Mouse (Mus musculus) ES-CJ7 (cell line): ENCODE measurements around the gene Cfl1.
A peak's percentile ranks its signal among the peaks of the same experiment; 100 is the strongest.
"Not testable (repeated sequence)": the region's sequence is repeated elsewhere in the genome, so short reads cannot be mapped to it uniquely, and the experiment has no call there.

Source experiments
- DNase-seq: peaks from one replicate; pipeline ENCODE4 v3.0.0; 2011; ENCODE audit warnings: low read depth, low spot score

The Cfl1 gene

DNA sequence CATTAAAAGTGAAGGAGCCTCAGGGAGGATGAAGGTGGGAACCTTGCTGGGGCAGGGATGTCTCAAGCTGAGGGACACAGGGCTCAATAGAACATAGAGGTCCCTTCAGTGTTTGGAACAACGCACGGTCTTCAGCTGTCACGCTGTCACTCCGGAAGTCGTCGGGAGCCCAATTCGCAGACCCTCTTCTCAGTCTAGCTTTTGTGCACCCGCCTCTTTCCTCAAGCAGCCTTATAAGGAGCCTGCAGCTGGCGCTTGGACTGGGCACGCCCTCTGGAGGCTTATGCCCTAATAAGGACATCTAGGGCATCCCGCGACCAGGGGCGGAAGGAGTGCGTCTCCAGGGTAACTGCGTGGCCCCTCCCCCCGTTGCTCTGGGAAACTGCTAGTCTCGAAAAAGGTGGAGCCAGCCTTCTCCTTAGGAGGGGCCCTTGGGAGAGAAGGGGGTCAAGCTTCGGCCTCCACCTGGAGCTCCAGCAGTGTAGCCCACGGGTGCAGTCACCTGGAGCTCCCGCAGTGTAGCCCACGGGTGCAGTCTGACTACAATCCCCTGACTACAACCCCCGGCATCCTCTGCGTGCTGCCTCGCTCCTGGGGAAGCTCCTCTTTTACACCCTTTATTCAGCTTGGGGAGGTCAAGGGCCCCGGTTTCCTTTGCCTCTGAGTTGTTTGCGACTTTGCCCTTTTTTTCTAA lies 1.2 kb upstream of the Cfl1 start:
- peak; percentile 99 for DNase-seq

DNA sequence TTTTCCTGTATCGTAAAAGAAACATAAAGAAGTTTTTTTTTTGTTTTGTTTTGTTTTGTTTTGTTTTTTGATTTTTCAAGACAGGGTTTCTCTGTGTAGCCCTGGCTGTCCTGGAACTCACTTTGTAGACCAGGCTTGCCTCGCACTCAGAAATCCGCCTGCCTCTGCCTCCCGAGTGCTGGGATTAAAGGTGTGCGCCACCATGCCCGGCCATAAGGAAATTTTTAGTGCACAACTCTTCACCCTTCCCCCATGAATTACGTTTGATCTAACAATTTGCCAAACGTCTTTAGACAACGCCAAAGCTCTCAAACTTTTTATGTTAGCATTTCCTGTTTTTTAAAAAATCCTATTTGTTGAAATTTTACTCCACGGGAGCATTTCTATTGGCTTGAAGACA lies 534 bp upstream of the Cfl1 start:
- DNase-seq, result not testable (repeated sequence)

DNA sequence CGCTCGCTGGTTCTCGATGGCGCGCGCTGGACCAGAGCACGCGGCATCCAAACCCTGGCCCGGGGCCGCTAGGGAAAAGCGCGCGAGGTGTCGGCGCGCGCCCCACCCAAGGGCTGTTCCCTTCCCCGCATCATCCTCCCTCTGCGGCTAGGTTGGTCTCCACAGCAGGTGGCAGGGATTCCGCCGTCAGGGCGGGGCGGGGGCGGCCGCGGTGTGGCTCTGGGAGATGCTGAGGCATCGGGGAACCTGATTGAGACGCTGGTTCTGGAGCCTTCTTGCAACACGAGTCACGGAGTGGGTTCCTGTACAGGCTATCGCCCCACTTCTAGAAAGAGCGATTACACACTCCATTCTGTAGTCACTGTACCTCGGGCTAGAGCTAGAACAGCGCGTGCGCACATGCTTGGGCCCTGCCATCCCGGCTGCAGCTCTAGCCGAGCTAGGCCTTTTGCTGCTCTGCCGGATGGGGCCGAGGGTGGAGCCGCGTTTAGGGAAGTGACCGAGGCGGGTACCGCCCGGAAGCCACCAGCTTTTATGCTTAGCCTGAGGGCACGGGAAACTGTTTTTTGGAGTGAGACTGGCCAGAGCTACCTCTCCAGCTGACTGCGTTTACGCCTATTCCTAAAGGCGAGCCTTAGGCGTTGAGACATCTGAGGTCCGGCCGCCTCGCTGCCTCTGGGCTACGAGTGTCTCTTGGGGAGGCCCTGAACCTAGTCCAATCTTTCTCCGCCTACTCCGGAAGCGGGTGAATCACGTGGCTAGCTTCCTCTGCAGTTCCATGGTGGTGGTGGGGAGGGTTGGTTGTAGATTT lies 848 bp downstream of the Cfl1 start:
- DNase-seq, result peak; percentile 84

DNA sequence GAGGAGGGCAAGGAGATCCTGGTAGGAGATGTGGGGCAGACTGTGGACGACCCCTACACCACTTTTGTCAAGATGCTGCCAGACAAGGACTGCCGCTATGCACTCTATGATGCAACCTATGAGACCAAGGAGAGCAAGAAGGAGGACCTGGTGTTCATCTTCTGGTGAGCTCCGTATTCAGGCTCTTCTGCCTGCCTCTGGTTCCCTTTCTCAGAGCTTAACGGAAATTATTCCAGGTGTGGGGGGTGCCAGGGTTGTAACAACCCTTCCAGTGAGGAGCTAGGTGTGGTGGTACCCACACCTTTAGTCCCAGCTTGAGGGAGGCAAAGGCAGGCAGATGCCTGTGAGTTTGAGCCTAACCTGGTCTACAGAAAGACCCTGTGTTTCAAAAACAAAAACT lies 2.4 kb downstream of the Cfl1 start:
- DNase-seq, result no peak

DNA sequence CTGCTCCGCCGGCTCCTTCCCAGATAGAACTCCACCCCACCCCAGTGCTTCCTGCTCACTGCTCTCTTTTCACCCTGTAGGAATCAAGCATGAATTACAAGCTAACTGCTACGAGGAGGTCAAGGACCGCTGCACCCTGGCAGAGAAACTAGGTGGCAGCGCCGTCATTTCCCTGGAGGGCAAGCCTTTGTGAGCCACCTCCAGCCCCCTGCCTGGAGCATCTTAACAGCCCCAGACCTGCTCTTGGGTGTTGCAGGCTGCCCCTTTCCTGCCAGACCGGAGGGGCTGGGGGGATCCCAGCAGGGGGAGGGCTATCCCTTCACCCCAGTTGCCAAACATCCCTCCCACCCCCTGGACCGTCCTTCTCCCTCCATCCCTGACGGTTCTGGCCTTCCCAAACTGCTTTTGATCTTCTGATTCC lies 3.1 kb downstream of the Cfl1 start:
- DNase-seq, result peak; percentile 72

DNA sequence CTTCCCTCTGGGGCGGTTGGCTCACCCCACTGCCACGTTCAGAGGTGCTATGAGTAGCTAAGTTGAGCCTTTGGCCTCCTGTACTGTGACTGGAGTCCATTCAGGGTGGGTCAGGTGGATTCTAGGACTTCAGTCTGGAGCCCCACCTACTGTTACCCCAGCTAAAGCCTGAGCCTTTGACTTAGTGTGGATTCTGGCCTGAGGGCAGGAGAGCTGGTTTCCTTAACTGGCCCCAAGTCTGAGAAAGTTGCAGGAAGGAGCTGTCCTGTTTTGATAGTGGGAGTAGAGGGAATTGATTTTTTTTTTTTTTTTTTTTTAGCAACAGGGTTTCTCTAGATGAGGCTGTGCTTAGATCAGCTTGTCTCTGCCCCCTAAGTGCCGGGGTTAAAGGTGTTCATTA lies 4.1 kb downstream of the Cfl1 start:
- DNase-seq, result no peak

DNA sequence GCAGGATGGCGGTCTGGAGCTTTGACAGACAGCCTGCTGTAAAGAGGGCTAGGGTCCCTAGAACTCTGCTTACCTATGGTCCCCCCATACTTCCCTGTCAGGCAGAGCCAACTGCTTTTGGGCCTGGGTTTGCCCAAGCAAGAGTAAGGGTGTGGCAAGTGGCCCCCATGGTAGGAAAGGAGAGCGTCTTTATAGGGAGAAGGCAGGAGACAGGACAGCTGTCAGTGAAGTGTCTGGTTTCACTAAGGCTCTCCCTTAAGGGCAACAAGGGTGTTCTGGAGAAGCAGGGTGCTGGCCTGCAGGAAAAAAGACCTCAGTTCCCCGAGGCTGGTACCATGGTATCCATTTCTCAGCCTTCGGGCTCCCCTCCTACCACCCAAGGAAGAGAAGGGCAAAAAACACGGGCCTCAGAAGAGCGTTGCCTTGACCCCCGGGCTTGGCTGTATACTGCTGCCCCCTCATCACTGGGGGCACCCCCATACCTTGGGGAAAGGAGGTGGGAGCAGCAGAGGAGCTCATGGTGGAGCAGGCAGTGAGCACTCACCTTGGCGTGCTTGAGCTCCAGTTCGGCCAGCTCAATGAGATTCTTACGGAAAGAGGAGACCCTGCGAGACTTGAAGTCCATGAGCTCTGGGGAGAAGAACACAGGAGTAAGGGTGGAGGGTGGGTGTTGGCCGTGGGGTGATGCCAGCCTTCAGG lies 5.2 kb downstream of the Cfl1 start:
- DNase-seq, result no peak

DNA sequence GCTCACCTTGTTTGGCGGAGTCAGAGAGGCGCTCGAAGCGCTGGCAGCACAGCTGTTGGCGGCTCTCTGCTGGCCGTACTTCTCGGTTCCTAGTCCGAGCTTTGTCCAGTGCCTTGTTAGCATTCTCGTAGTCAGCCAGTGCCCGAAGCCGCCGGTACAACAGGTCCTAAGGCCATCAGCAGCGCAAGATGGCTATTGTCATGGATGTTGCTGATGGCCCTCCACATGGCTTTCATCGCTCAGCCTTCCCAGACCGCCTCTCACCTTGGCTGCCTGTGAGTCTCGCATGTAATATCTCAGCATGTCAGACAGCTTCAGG lies 5.8 kb downstream of the Cfl1 start:
- no peak for DNase-seq

DNA sequence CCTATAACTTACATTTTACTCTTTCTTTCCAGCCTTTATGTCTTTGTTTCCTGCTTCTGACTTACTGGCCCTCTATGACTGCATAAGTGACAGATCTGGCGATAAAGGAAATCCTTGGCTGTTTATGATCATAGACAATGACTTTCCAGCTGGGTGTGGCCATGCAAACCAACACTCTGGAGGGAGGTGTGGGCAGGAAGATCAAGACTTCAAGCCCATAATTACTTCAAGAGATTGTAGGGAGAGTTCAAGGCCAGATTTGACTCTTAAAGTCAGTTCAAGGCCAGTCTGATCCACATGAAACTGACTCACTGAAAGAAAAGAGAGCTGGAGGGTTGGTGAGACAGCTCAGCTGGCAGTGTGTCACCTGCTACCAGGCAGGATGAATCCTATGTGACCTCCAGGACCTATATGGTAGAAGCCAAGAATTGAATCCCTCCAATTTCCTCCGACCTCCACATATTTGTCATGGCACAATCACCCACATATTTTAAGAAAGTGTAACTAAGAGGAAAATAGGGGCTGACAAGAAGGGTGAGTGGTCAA lies 10.1 kb downstream of the Cfl1 start:
- DNase-seq, result no peak

DNA sequence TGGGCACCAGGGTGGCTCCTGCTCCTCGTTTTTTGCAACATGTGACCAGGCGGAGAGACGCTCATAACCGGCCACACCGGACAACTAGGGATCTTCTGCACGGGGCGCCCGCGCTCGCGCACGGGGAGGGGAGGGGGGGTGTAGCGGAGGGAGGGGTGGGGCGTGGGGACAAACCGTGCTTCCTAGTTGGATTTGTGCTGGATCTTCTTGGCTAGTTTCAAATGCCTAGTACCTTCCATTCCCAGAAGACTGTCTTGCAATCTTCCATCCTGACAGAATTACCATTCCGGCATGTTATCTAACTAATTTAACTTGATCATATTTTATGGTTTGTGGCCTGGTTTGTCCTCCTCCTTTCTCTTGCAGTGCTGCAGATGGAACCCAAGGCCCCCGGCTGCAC lies 13.4 kb downstream of the Cfl1 start, which contains the start of gene 1700020D05Rik:
Gene 1700020D05Rik, minus strand, starts transcription at position 101 of the 400 bp plus-strand sequence.
- DNase-seq, result no peak

DNA sequence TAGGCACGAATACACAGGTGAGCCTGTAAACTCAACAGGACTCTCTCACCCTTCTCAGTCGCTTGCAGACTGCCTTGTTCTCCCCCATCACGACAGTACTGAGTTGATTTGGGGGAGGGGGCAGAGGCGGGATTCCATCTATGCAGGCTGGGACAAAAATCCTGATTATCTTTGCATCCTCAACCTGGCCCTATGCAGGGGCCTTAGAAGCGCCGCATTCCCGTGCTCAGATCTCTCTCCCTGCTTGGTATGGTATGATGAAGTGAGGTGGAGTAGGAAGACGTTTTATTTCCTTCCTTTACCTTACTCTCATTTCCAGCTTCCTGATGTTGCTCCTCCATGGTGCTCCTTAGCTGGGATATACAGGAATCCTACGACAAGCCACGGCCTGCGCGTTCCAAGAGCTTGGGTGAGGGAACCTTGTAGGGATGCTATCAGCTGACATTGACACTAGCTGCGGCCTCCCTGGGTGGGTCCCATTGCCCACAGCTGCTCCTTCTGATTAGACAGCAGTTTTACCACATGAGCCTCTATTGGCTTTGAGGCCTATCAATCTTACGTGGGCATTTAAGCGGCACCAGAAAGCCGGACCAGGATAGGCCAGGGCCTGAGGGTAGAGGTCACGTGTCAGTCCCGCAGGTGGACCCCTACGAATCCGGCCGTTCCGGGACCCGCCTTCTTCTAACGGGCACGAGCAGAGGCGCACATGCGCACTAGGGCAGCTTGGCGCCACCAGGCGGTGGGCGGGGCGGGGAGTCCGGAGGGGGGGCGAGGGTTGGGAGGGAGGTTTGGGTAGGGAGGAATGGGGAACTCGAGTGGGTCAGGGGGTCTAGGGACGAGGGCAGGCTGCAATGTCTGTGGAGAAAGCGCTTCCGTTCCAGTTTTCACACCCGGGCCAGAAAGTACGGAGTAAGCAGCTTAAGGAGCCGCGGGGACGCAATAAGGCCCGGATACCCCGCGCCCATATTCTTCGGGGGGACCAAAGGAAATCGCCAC lies 20.1 kb downstream of the Cfl1 start, which contains the start of gene Snx32:
Gene Snx32, minus strand, starts transcription at position 508 of the 996 bp plus-strand sequence.
- peak; percentile 100 for DNase-seq

DNA sequence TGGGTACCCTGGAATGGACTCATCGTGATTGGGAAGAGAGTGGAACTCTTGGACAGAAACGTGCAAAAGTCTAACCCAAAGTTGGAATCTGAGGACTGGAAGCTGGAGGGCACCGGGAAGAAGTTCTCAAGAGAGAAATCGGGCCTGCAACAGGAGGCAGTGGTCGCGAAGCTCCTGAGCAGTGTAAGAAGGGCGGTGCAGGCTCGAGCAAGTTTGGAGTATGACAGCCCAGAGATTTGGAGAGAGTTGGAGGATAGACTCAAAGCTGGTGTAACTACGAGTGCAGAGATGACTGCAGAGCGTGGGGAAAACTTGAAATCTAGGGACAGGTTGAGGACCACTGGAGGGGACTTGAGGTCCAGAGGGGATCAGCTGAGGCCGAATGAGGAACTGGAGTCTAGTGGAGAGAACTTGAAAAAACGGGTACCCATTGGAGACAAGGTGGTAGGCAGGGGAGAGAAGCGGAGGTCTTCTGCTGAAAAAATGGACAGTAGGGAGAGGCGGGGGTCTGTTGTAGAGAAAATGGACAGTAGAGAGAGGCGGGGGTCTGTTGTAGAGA lies 20.9 kb downstream of the Cfl1 start:
- no peak for DNase-seq

DNA sequence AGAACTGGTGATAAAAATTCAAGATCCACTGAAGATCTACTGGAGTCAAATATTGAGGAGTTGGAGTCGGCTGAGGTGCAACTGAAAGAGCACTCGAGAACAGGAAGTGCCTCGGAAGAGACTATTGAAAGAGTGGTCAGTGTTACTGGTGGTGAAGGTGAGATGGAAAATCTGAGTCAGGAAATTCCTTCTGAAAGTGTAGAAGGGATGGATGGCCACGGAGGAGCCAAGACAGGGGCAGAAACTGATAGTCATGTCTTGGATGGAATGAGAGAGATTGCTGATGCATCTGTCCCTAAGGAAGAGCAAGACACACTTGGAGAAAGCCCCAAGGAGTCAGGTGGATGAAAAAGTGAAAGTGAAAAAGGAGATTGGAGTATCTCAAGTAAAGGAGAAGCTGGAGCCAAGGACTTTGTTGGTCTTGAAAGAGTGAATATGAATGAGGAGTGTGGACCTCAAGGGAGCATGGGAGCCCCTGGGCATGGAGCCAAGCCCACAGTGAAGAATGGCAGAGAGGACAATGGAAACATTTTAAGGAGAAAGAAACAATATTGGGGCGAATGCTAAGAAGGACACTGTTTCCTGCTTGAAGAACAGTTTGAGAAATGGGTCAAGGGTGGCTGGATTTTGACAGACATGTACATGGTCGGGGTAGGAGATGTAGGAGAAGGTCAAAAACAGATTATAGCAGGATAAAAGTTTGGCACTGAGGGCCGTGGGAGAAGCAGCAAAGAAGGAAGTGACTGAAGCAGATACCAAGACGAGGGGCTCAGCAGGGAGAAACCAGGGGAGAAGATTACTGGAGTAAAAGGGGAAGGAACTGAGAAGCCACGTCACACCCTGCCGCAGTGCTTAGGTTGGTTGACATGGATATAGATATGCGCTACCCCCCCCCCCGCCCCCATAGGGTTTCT lies 22.1 kb downstream of the Cfl1 start:
- DNase-seq, result no peak

DNA sequence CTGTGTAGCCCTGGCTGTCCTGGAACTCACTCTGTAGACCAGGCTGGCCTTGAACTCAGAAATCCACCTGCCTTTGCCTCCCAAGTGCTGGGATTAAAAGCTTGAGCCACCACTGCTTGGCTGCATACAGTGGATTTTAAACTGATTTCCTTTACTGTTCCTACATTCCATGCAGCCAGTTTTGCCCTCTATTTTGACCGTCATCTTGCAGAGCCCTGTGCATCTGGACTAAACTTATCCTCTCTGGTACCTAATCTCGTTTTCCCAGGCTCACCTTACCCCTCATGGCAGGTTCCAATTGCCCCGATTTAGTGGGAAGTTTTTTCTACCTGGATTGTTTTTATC lies 22.7 kb downstream of the Cfl1 start:
- no peak for DNase-seq

DNA sequence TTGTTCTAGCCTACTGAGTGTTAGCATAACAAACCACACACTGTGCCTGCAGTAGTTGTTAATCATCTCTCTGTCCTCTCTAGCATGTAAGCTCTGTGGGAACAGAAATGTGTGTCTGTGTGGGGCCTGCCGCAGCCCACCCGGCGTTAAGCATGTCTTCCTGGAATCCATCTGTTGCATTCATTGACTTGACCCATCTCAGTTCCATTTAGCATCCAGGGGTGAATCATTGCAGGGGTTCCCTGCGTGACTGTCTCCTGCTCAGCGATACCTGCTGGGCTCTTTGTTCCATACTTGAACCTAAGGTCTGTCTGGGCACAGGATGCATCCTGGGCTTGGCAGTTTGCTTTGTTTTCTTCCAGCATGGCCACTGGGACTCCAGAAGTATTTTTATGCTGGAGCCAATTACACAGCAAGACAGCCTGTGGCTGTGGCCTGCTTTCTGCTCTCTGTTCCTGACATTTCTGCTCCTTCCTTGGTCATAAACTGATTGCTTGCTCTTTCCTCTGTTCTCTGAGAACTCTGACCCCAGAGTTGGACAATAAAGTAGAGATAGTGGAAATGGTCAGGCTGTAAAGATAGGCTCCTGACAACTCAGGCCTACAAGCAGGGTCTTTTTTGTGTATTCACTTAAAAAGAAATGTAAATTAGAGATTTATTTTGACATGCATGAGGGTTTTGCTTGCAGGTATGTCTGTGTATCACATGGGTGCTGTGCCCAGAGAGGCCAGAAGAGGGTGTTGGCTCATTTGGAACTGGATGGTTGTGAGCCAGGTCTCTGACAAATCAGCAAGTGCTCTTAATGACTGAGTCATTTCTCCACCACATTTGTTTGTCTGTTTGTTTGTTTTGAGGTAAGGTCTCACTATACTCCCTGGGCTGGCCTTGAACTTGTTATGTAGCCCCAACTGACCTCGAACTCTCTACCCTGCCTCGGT lies 25.9 kb downstream of the Cfl1 start:
- DNase-seq, result peak; percentile 60

DNA sequence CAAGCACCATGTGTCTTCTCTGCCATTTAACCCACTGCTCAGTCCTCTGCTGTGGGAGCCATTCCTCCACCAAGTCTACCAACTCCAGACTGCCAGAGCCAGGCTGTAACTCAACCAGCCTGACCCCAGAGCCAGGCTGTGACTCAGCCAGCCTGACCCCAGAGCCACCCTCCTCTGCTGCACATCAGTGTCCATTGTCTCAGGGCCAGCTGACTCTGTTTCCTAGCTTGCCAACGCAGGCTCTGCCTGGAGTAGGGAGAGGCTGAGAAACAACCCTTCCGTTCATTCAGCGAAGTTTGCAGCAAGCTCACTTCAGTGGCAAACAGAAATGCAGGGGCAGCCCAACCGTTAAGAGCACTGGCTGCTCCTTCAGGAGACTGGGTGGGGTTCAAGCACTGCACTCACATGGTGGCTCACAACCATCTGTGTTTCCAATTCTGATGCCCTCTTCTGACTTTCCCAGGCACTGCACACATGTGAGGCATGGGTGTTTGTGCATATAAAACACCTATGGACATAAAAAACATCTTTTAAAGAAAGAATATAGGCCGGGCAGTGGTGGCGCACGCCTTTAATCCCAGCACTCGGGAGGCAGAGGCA lies 26.8 kb downstream of the Cfl1 start:
- peak; percentile 64 for DNase-seq

DNA sequence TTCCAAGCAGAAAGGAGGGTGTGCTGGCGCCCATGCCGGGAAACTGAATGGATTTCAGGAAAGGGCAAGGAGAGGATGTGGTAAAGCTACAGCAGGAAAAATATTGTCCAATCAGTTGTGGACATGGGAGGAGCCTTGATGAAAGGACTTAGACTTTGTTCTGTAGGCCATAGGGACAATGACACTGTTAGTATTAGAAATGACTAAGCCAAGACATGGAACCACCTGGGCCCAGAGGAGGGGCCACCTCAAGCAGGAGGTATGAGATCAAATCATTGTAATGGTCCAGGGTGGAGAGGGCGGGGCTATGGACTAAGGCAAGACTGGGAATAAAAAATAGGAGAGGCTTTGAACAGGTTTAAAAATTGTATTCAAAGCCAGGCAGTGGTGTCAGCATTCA lies 28.5 kb downstream of the Cfl1 start:
- no peak for DNase-seq

DNA sequence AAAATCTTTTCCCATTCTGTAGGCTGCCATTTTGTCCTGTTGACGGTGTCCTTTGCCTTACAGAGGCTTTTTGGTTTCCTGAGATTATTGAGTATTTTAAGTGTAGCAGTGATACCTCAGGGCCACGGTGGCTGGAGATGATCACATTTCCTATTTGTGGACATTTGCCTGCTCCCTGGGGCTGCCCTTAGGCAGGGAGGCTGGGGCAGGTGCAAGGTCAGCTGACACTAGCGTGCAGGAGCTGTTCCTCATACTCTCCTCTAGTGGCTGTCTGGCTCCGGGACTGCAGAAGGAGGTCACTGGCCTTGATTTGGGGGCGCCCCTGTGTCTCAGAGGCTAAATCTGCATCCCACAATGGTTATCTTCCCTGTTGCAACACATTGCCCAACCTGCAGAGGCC lies 34.9 kb downstream of the Cfl1 start:
- DNase-seq, result no peak
